Mouse (Mus musculus) Patski (cell line): Measurements from ENCODE around the gene Hspb6. TPM values are rescaled to one million over a fixed set of nuclear protein-coding genes. Genes with fewer than 3 reads are reported as not detected.
A peak's percentile ranks its signal among the peaks of the same experiment; 100 is the strongest.

Experiments used
- ATAC-seq: fragments of 100-300 bp; one replicate; pipeline ENCODE4 v1.8.0; 2021
- CTCF ChIA-PET: fragments of 350-600 bp; sonication (Branson Sonifier 250); formaldehyde crosslinking; loops from one replicate; lab custom pipeline; 2022; ENCODE audit warnings: inconsistent platforms; lab: Charles Lee
- POLR2A ChIA-PET: fragments of 350-600 bp; sonication (Branson Sonifier 250); formaldehyde crosslinking; loops from one replicate; lab custom pipeline; 2022; ENCODE audit warnings: antibody characterized with exemption, inconsistent platforms; lab: Charles Lee
- DNase-seq: peaks from one replicate; pipeline ENCODE4 v3.0.0-alpha.2; 2011; ENCODE audit warnings: low read depth, low spot score
- H3K27me3 ChIP-seq: fragments of 371-371 bp; one replicate; pipeline ENCODE4 v1.5.1; 2021
- CTCF ChIP-seq: fragments of 100-300 bp; IDR thresholded peaks from one replicate; pipeline ENCODE4 v1.5.1; 2021
- in situ Hi-C: fragments of 300-500 bp; cut with MboI; formaldehyde crosslinking; loops from 3 replicates; pipeline ENCODE4 v1.11.1; 2018; ENCODE audit warnings: low pct_unique_long_range_greater_than_20kb, mixed read lengths
- polyA plus RNA-seq: library from polyadenylated mRNA; unstranded; gene quantifications from one replicate; pipeline ENCODE4 v1.2.3, GENCODE M21; 2021

The Hspb6 gene
- polyA plus RNA-seq, 1 experiment from 2014 or later, result 29.8 TPM

- ChIA-PET POLR2A (interaction anchor here (1.1 to 1.5 kb wide), 2 partner anchors 15 to 24 kb away, joined by 3 to 10 read pairs; no protein-coding TSS in a partner anchor), CTCF (interaction anchor here (2.3 to 6.9 kb wide), 3 partner anchors 13 to 23 kb away, joined by 14 to 65 read pairs (median 31); no protein-coding TSS in a partner anchor)
- no peaks in the 10 kb centered on the region for H3K27me3 ChIP-seq
- ATAC-seq, result no peak
- no peak for TF ChIP-seq CTCF
- in situ Hi-C loops, result no loop called here
- no peak for DNase-seq
These were observed 39.6 kb downstream of the Hspb6 start for GRCm38 (mm10) chr7:30591605-30591951.

GRCm38 (mm10) chr7:30592772-30593423, 40.9 kb downstream of the Hspb6 start:
- no peak for TF ChIP-seq CTCF
- CTCF ChIA-PET, result interaction anchor here (2.3 to 6.9 kb wide), 2 partner anchors 12 to 21 kb away, joined by 14 to 65 read pairs; no protein-coding TSS in a partner anchor
- no peaks in the 10 kb centered on the region for H3K27me3 ChIP-seq
- in situ Hi-C loops, result no loop called here
- POLR2A ChIA-PET, result interaction anchor here (1.5 kb wide), 1 partner anchor 23 kb away, joined by 10 read pairs; no protein-coding TSS in a partner anchor
- no peak for ATAC-seq
- no peak for DNase-seq

GRCm38 (mm10) chr7:30593579-30594509, 41.9 kb downstream of the Hspb6 start:
- POLR2A ChIA-PET, result no interaction called here
- in situ Hi-C loops, result no loop called here
- DNase-seq, result no peak
- no peak for TF ChIP-seq CTCF
- CTCF ChIA-PET, result interaction anchor here (2.3 to 6.9 kb wide), 2 partner anchors 11 to 20 kb away, joined by 14 to 65 read pairs; no protein-coding TSS in a partner anchor
- no peaks in the 10 kb centered on the region for H3K27me3 ChIP-seq
- ATAC-seq, result no peak

- in situ Hi-C loops, result no loop called here
- H3K27me3 ChIP-seq, result no peaks in the 10 kb centered on the region
- ATAC-seq, result no peak
- no peak for DNase-seq
- no peak for TF ChIP-seq CTCF
- POLR2A ChIA-PET, result no interaction called here
- CTCF ChIA-PET, result interaction anchor here (6.9 kb wide), 1 partner anchor 10 kb away, joined by 65 read pairs; no protein-coding TSS in a partner anchor
These were observed 42.6 kb downstream of the Hspb6 start for GRCm38 (mm10) chr7:30594510-30595024.

- DNase-seq (no peak), ATAC-seq (no peak)
- POLR2A ChIA-PET, result interaction anchor here (0.6 kb wide), 1 partner anchor 361 kb away, joined by 5 read pairs; the partner anchor contains the start of gene Usf2
- H3K27me3 ChIP-seq, result no peaks in the 10 kb centered on the region
- in situ Hi-C loops, result no loop called here
- CTCF ChIA-PET, result interaction anchor here (1.2 kb wide), 2 partner anchors 17 to 18 kb away, joined by 3 to 4 read pairs; partner anchors contain the start of gene Upk1a
- no peak for TF ChIP-seq CTCF
These were observed 44.1 kb downstream of the Hspb6 start for GRCm38 (mm10) chr7:30596093-30596492.

GRCm38 (mm10) chr7:30596811-30597210, 44.8 kb downstream of the Hspb6 start:
- in situ Hi-C loops, result no loop called here
- CTCF ChIA-PET, result no interaction called here
- no peak for ATAC-seq
- POLR2A ChIA-PET, result no interaction called here
- no peaks in the 10 kb centered on the region for H3K27me3 ChIP-seq
- no peak for TF ChIP-seq CTCF
- no peak for DNase-seq

GRCm38 (mm10) chr7:30598786-30599185, 46.8 kb downstream of the Hspb6 start, which contains the start of gene Zbtb32:
Zbtb32 (minus strand) TSS chr7:30598909.
- no peak for TF ChIP-seq CTCF
- in situ Hi-C loops, result no loop called here
- DNase-seq (no peak), ATAC-seq (no peak)
- ChIA-PET POLR2A (no interaction called here), CTCF (interaction anchor here (1.8 kb wide), 2 partner anchors 9 to 15 kb away, joined by 8 to 9 read pairs; no protein-coding TSS in a partner anchor)
- no peaks in the 10 kb centered on the region for H3K27me3 ChIP-seq

GRCm38 (mm10) chr7:30599933-30600353, 48.0 kb downstream of the Hspb6 start:
- ChIA-PET POLR2A (no interaction called here), CTCF (interaction anchor here (9.3 kb wide), 1 partner anchor 9 kb away, joined by 65 read pairs; the partner anchor contains the start of gene Kmt2b)
- in situ Hi-C loops, result no loop called here
- peak; percentile 68 for DNase-seq
- no peak for TF ChIP-seq CTCF
- H3K27me3 ChIP-seq, result no peaks in the 10 kb centered on the region
- peak; percentile 84 for ATAC-seq

- CTCF ChIA-PET, result interaction anchor here (0.8 to 9.3 kb wide), 3 partner anchors 10 to 17 kb away, joined by 3 to 65 read pairs (median 5); partner anchors contain the start of gene Kmt2b
- DNase-seq, result no peak
- no peak for TF ChIP-seq CTCF
- no peaks in the 10 kb centered on the region for H3K27me3 ChIP-seq
- no peak for ATAC-seq
- in situ Hi-C loops, result no loop called here
- POLR2A ChIA-PET, result interaction anchor here (0.6 kb wide), 1 partner anchor 10 kb away, joined by 4 read pairs; no protein-coding TSS in a partner anchor
These were observed 48.7 kb downstream of the Hspb6 start for GRCm38 (mm10) chr7:30600651-30601050.

- ATAC-seq (no peak), DNase-seq (no peak)
- no peak for TF ChIP-seq CTCF
- ChIA-PET POLR2A (no interaction called here), CTCF (interaction anchor here (4.2 to 9.3 kb wide), 2 partner anchors 11 to 12 kb away, joined by 29 to 65 read pairs; partner anchors contain the start of genes Kmt2b and Upk1a)
- no peaks in the 10 kb centered on the region for H3K27me3 ChIP-seq
- in situ Hi-C loops, result no loop called here
These were observed 50.6 kb downstream of the Hspb6 start for GRCm38 (mm10) chr7:30602583-30602982.
